Mouse (Mus musculus): Measurements from ENCODE around the gene Tmem163.

DNA sequence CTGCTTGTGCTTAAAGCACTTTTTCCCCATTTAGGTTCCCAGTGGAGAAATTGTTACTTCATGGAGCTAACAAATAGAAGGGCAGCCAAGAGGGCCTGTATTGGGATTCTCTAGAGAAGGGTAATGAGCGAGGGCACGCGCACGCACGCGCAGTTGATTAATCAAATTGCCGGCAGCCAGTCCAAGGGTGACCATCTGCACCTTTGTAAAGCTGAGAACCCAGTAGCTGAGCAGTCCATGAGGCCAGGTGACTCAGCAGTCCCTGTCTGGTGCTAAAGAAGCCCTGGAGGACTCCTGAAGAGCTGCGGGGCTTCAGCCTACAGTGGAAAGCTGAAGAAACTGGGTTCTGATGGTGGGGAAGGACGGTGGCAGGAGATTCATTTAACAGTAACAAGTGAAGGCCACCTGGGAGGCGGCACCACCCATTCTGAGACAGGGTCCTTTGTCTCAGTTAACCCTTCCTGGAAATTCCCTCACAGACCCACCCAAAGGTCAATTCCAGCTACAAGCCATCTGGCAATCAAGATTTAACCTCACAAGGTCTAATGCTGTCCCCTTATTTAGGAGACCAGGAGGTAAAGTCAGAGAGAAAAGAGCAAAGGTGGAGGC is 172.2 kb downstream of the Tmem163 start:
- TF ChIP-seq CTCF (IDR thresholded peaks at IDR 0.05; ENCODE audit: insufficient read depth, low read length) = no peak
- no peak for TF ChIP-seq POLR2A (IDR thresholded peaks at IDR 0.05; ENCODE audit: borderline replicate concordance, extremely low read depth, low read depth, low read length)
